Mouse (Mus musculus) lung, adult 2 months (tissue): Measurements from ENCODE around the gene Isca1.

Experiments used
- CTCF ChIP-seq: fragments of 200-500 bp; IDR thresholded peaks from 2 replicates; pipeline ENCODE4 v1.5.1; 2011; ENCODE audit warnings: mild to moderate bottlenecking, low read length, control low read depth; ENCODE audit not compliant: insufficient read depth
- POLR2A ChIP-seq: fragments of 200-500 bp; IDR thresholded peaks from 2 replicates; pipeline ENCODE4 v1.6.1; 2011; ENCODE audit warnings: low read depth, mild to moderate bottlenecking, control low read depth, low read length, borderline replicate concordance; ENCODE audit errors: extremely low read depth

DNA sequence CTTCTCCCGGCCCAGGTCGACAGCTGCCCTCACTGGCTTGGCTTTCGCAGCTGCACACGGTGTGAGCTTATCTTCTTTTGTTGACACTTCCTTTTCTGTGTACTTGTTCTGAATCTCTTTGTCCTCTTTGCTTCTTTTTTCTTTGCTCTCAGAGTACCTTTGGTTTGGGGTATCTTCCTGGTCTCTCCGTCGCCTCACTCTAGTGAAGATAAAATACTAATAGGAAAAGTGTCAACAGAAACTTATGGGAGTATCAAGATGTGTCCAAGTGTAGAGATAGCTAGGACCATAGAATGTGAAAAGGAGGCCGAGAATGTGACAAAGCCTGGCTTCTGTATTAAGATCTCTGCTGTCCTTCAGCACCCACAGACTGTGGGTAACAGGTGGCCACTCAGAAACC lies 12.5 kb upstream of the Isca1 start, which contains the start of gene Gm49354:
- TF ChIP-seq CTCF = no peak
- no peak for TF ChIP-seq POLR2A
